Mouse (Mus musculus) forebrain, embryonic 14.5 days (tissue): ENCODE measurements around the gene B4galt1. TPM values are rescaled to one million over a fixed set of nuclear protein-coding genes. Genes with fewer than 3 reads are reported as not detected.

ENCODE experiments used
- ATAC-seq: fragments of 200-750 bp; cut with Nextera tagmentation; 2 replicates; pipeline ENCODE4 v1.8.0; 2017; ENCODE audit warnings: mild to moderate bottlenecking, moderate library complexity
- DNase-seq: peaks from one replicate; pipeline ENCODE4 v3.0.0-alpha.2; 2015; ENCODE audit warnings: low spot score
- H3K27ac ChIP-seq: fragments of 300-500 bp; sonication (generic); 2 replicates; pipeline ENCODE4 v1.5.1; 2014; ENCODE audit warnings: low read depth, mild to moderate bottlenecking, control low read depth, low read length, moderate library complexity
- H3K27me3 ChIP-seq: fragments of 300-500 bp; sonication (generic); replicated peaks from 2 replicates; pipeline ENCODE4 v1.6.1; 2014; ENCODE audit warnings: low read length, control low read depth, mixed read lengths; ENCODE audit not compliant: control insufficient read depth, insufficient read depth
- H3K36me3 ChIP-seq: fragments of 300-500 bp; sonication (generic); 2 replicates; pipeline ENCODE4 v1.6.1; 2014; ENCODE audit warnings: low read length, control low read depth; ENCODE audit not compliant: control insufficient read depth, insufficient read depth
- H3K4me1 ChIP-seq: fragments of 300-500 bp; sonication (generic); 2 replicates; pipeline ENCODE4 v1.6.1; 2014; ENCODE audit warnings: antibody characterized with exemption, low read length, control low read depth; ENCODE audit not compliant: control insufficient read depth, insufficient read depth
- H3K4me2 ChIP-seq: fragments of 300-500 bp; sonication (generic); 2 replicates; pipeline ENCODE4 v1.6.1; 2014; ENCODE audit warnings: mild to moderate bottlenecking, control low read depth, low read length
- H3K4me3 ChIP-seq: fragments of 300-500 bp; sonication (generic); 2 replicates; pipeline ENCODE4 v1.5.1; 2014; ENCODE audit warnings: low read depth, low read length, control low read depth
- H3K9ac ChIP-seq: fragments of 300-500 bp; sonication (generic); 2 replicates; pipeline ENCODE4 v1.6.1; 2014; ENCODE audit warnings: mild to moderate bottlenecking, low read length, control low read depth, moderate library complexity
- H3K9me3 ChIP-seq: fragments of 300-500 bp; sonication (generic); replicated peaks from 2 replicates; pipeline ENCODE4 v1.6.1; 2016; ENCODE audit warnings: low read length, control low read depth, mixed read lengths; ENCODE audit not compliant: control insufficient read depth
- WGBS: fragments of 180-500 bp; shearing (Covaris S2); extraction: QIAGEN DNeasy Blood & Tissue Kit; methylation state at CpG from one replicate; pipeline ENCODE4 v1.1.7; 2014; 5-methylcytosine and 5-hydroxymethylcytosine counted together
- polyA plus RNA-seq: library from polyadenylated mRNA; unstranded; fragments of >200 nt; fragmentation: Nextera tagmentation; extraction: Ambion mirVana; gene quantifications from 2 replicates; pipeline ENCODE4 v1.2.1, GENCODE M21; 2014

Gene B4galt1
- polyA plus RNA-seq, 1 experiment from 2014 or later, result 6.8 TPM

GRCm38 (mm10) chr4:40857824-40858346 is 4.1 kb upstream of the B4galt1 start:
- H3K36me3 ChIP-seq, result no peaks in the 10 kb centered on the region
- DNase-seq, result no peak
- no peak overlapping the region for H3K27ac ChIP-seq
- no peaks in the 10 kb centered on the region for H3K27me3 ChIP-seq
- no peak overlapping the region for H3K4me2 ChIP-seq
- 84% methylated on average over 8 of the region's 8 CpGs for WGBS
- H3K9ac ChIP-seq, result no peak overlapping the region
- H3K9me3 ChIP-seq, result no peaks in the 10 kb centered on the region
- H3K4me1 ChIP-seq, result peaks cover 3% of the 10 kb centered on the region
- H3K4me3 ChIP-seq, result no peak overlapping the region
- ATAC-seq, result no peak

- WGBS, result 75% methylated on average over 6 of the region's 6 CpGs
- H3K4me3 ChIP-seq, result no peak overlapping the region
- H3K9me3 ChIP-seq, result no peaks in the 10 kb centered on the region
- H3K9ac ChIP-seq, result no peak overlapping the region
- ATAC-seq (no peak), DNase-seq (no peak)
- no peak overlapping the region for H3K27ac ChIP-seq
- no peak overlapping the region for H3K4me2 ChIP-seq
- peaks cover 12% of the 10 kb centered on the region for H3K4me1 ChIP-seq
- no peaks in the 10 kb centered on the region for H3K27me3 ChIP-seq
- no peaks in the 10 kb centered on the region for H3K36me3 ChIP-seq
These were observed 2.8 kb upstream of the B4galt1 start for GRCm38 (mm10) chr4:40856571-40856970.

- DNase-seq (no peak), ATAC-seq (peak; percentile 0; the same call in 1 of the 2 replicates)
- Histone ChIP-seq H3K4me2 (peak overlapping the region; percentile 84), H3K4me1 (peaks cover 15% of the 10 kb centered on the region), H3K27ac (peak overlapping the region; percentile 82), H3K4me3 (peak overlapping the region; percentile 74), H3K9me3 (no peaks in the 10 kb centered on the region), H3K36me3 (no peaks in the 10 kb centered on the region), H3K9ac (peak overlapping the region; percentile 71), H3K27me3 (no peaks in the 10 kb centered on the region)
- 13% methylated on average over 18 of the region's 18 CpGs for WGBS
These were observed 655 bp upstream of the B4galt1 start for GRCm38 (mm10) chr4:40854387-40854933.

- DNase-seq (peak; percentile 45), ATAC-seq (no peak)
- Histone ChIP-seq H3K9me3 (no peaks in the 10 kb centered on the region), H3K4me1 (peaks cover 17% of the 10 kb centered on the region), H3K4me2 (peak overlapping the region; percentile 84), H3K27ac (peak overlapping the region; percentile 82), H3K9ac (peak overlapping the region; percentile 81), H3K4me3 (peak overlapping the region; percentile 74), H3K27me3 (no peaks in the 10 kb centered on the region), H3K36me3 (no peaks in the 10 kb centered on the region)
- 2% methylated on average over 20 of the region's 20 CpGs for WGBS
These were observed 792 bp downstream of the B4galt1 start for GRCm38 (mm10) chr4:40852861-40853564.

GRCm38 (mm10) chr4:40852249-40852781 is 1.5 kb downstream of the B4galt1 start:
- ATAC-seq, result no peak
- no peaks in the 10 kb centered on the region for H3K9me3 ChIP-seq
- H3K4me3 ChIP-seq, result peak overlapping the region; percentile 74
- no peaks in the 10 kb centered on the region for H3K27me3 ChIP-seq
- H3K36me3 ChIP-seq, result no peaks in the 10 kb centered on the region
- peak overlapping the region; percentile 81; the same call in 1 of the 2 replicates for H3K9ac ChIP-seq
- no peak for DNase-seq
- H3K27ac ChIP-seq, result no peak overlapping the region
- H3K4me1 ChIP-seq, result peaks cover 17% of the 10 kb centered on the region
- H3K4me2 ChIP-seq, result peak overlapping the region; percentile 84
- WGBS, result 32% methylated on average over 5 of the region's 5 CpGs

GRCm38 (mm10) chr4:40851763-40852248 is 2.0 kb downstream of the B4galt1 start:
- Histone ChIP-seq H3K4me3 (no peak overlapping the region), H3K9ac (no peak overlapping the region)

GRCm38 (mm10) chr4:40851031-40851762 is 2.6 kb downstream of the B4galt1 start:
- H3K4me3 ChIP-seq, result no peak overlapping the region

More at GRCm38 (mm10) chr4:40851763-40852248, 2.0 kb downstream of the B4galt1 start:
- DNase-seq, result no peak
- no peak for ATAC-seq
- Histone ChIP-seq H3K9me3 (no peaks in the 10 kb centered on the region), H3K27ac (no peak overlapping the region), H3K36me3 (no peaks in the 10 kb centered on the region), H3K27me3 (no peaks in the 10 kb centered on the region), H3K4me1 (peaks cover 17% of the 10 kb centered on the region), H3K4me2 (peak overlapping the region; percentile 84)
- WGBS, result 71% methylated on average over 4 of the region's 4 CpGs

GRCm38 (mm10) chr4:40850582-40850981 is 3.2 kb downstream of the B4galt1 start:
- WGBS, result 90% methylated on average over 5 of the region's 5 CpGs
- Histone ChIP-seq H3K4me1 (peaks cover 17% of the 10 kb centered on the region), H3K27me3 (no peaks in the 10 kb centered on the region), H3K9ac (no peak overlapping the region), H3K9me3 (no peaks in the 10 kb centered on the region), H3K4me2 (no peak overlapping the region), H3K4me3 (no peak overlapping the region), H3K27ac (no peak overlapping the region), H3K36me3 (no peaks in the 10 kb centered on the region)
- ATAC-seq, result no peak
- no peak for DNase-seq

More at GRCm38 (mm10) chr4:40851031-40851762, 2.6 kb downstream of the B4galt1 start:
- H3K9ac ChIP-seq, result no peak overlapping the region
- no peaks in the 10 kb centered on the region for H3K36me3 ChIP-seq
- peak overlapping the region; percentile 84 for H3K4me2 ChIP-seq
- no peaks in the 10 kb centered on the region for H3K9me3 ChIP-seq
- ATAC-seq (no peak), DNase-seq (no peak)
- no peaks in the 10 kb centered on the region for H3K27me3 ChIP-seq
- WGBS, result 83% methylated on average over 6 of the region's 6 CpGs
- peaks cover 17% of the 10 kb centered on the region for H3K4me1 ChIP-seq
- no peak overlapping the region for H3K27ac ChIP-seq
